Mouse (Mus musculus) neutrophil, adult 83 days (primary cell): Measurements from ENCODE around the gene Klk9. TPM values are rescaled to one million over a fixed set of nuclear protein-coding genes. Genes with fewer than 3 reads are reported as not detected.

Experiments
- total RNA-seq, 2 experiments: library from RNA; stranded (reverse); gene quantifications; one replicate each; pipeline ENCODE4 v1.2.4; 2023

The Klk9 gene
- total RNA-seq = not detected

GRCm38 (mm10) chr7:43791591-43791990 is at the start of gene Klk9:
TSS of gene Klk9 (plus strand) at chr7:43791891.

GRCm38 (mm10) chr7:43768597-43768996 is 23.1 kb upstream of the Klk9 start, which contains the start of gene Klk12:
TSS of gene Klk12 (plus strand) at chr7:43768897.

GRCm38 (mm10) chr7:43774364-43774763 is 17.3 kb upstream of the Klk9 start, which contains the start of gene Klk11:
TSS of gene Klk11 (plus strand) at chr7:43774604.

GRCm38 (mm10) chr7:43780746-43781145 is 10.9 kb upstream of the Klk9 start, which contains the start of gene Klk10:
TSS of gene Klk10 (plus strand) at chr7:43781035.

GRCm38 (mm10) chr7:43797333-43797769 is 5.7 kb downstream of the Klk9 start, which contains the start of gene Klk8:
TSS of gene Klk8 (plus strand) at chr7:43797577.

GRCm38 (mm10) chr7:43810994-43811393 is 19.3 kb downstream of the Klk9 start, which contains the start of gene Klk7:
TSS of gene Klk7 (plus strand) at chr7:43811294.

GRCm38 (mm10) chr7:43824199-43824598 is 32.5 kb downstream of the Klk9 start, which contains the start of gene Klk6:
TSS of gene Klk6 (plus strand) at chr7:43824499.

GRCm38 (mm10) chr7:43841701-43842100 is 50.0 kb downstream of the Klk9 start, which contains the start of gene Klk5:
TSS of gene Klk5 (plus strand) at chr7:43841971.

Other genes with a start within 250 kb of the Klk9 start
- gene Cd33, start 247.5 kb upstream of the Klk9 start, total RNA-seq = 100 to 1,000 TPM; 339 to 380 TPM
- gene Zfp658, start 229.6 kb upstream of the Klk9 start, total RNA-seq = 1 to 10 TPM; 2.8 to 3.0 TPM
- gene Zfp719, start 212.3 kb upstream of the Klk9 start, total RNA-seq = 10 to 100 TPM; 11.2 to 11.9 TPM
- gene Zfp819, start 184.7 kb upstream of the Klk9 start, total RNA-seq = under 1 TPM; 0.29 to 0.37 TPM
- under 1 TPM in 1 of 2 experiments, not detected in 1; 0.22 TPM for gene Ceacam18, start 157.2 kb upstream of the Klk9 start, total RNA-seq
- gene Siglece, start 131.7 kb upstream of the Klk9 start, total RNA-seq = 100 to 1,000 TPM; 147 to 167 TPM
- gene Ctu1, start 119.9 kb upstream of the Klk9 start, total RNA-seq = 1 to 10 TPM; 3.0 to 3.6 TPM
- gene Klk14, start 101.5 kb upstream of the Klk9 start, total RNA-seq = not detected
- not detected for gene Klk13, start 79.3 kb upstream of the Klk9 start, total RNA-seq
- gene Klk12, start 23.0 kb upstream of the Klk9 start, total RNA-seq = not detected
- not detected for gene Klk11, start 17.3 kb upstream of the Klk9 start, total RNA-seq
- gene Klk10, start 10.9 kb upstream of the Klk9 start, total RNA-seq = not detected
- gene Klk8, start 5.7 kb downstream of the Klk9 start, total RNA-seq = 1 to 10 TPM; 1.6 to 2.8 TPM
- not detected for gene Klk7, start 19.4 kb downstream of the Klk9 start, total RNA-seq
- not detected for gene Klk6, start 32.6 kb downstream of the Klk9 start, total RNA-seq
- not detected for gene Klk5, start 50.1 kb downstream of the Klk9 start, total RNA-seq
- not detected for gene Klk4, start 89.3 kb downstream of the Klk9 start, total RNA-seq
- gene Klk15, start 141.8 kb downstream of the Klk9 start, total RNA-seq = not detected
- gene Klk1b8, start 158.8 kb downstream of the Klk9 start, total RNA-seq = not detected
- not detected for gene Klk1b1, start 174.9 kb downstream of the Klk9 start, total RNA-seq
- gene Klk1b9, start 184.2 kb downstream of the Klk9 start, total RNA-seq = not detected
- under 1 TPM in 1 of 2 experiments, not detected in 1; 0.66 TPM for gene Klk1b11, start 204.0 kb downstream of the Klk9 start, total RNA-seq
- not detected for gene Klk1b26, start 220.3 kb downstream of the Klk9 start, total RNA-seq